12 mouse cellular contexts compared by ENCODE assay signal in genomic region chr9:29610867-29611266, GRCm38 (mm10).
DNase-seq lines count a peak whose midpoint lies in the region; ATAC-seq lines count a peak whose summit lies in the region.
"Had no signal": no experiment of that assay in that cellular context is flagged by ENCODE, and none has a peak within 500 bp of the region (broad histone marks: within the 10 kb centered on the region; RNA-seq: fewer than 3 reads in every experiment).

No protein-coding gene starts in this region.

- H3K4me2 ChIP-seq in forebrain, embryonic 15.5 days (replicated peaks) = no peak overlapping the region
- H3K4me2 ChIP-seq in forebrain, embryonic 11.5 days (ENCODE audit: low read depth, low read length, severe bottlenecking) = no peak overlapping the region
- H3K4me2 ChIP-seq: embryonic facial prominence, embryonic 13.5 days had no signal

- 0 out of 2 replicates have a peak, but pooled peaks cover 2% of the 10 kb centered on the region for H3K36me3 ChIP-seq in forebrain, embryonic 15.5 days
- H3K36me3 ChIP-seq in forebrain, embryonic 11.5 days (ENCODE audit: control insufficient read depth, insufficient read depth, low read length) = no peaks in the 10 kb centered on the region
- H3K36me3 ChIP-seq: embryonic facial prominence, embryonic 13.5 days; heart, embryonic 10.5 days had no signal

- WGBS in forebrain, embryonic 15.5 days = 76% methylated on average over 2 of the region's 2 CpGs
- WGBS in forebrain, embryonic 11.5 days = 79% methylated on average over 2 of the region's 2 CpGs

- intact Hi-C loops in left cerebral cortex, postnatal 25 days (cut with DNase I) = no loop called here
- intact Hi-C loops in left cerebral cortex, postnatal 36 days (cut with DNase I) = no loop called here

- H3K9me3 ChIP-seq in forebrain, embryonic 15.5 days = no peaks in the 10 kb centered on the region
- H3K9me3 ChIP-seq in forebrain, embryonic 11.5 days (ENCODE audit: control insufficient read depth, low read length) = no peaks in the 10 kb centered on the region

- H3K4me1 ChIP-seq in forebrain, embryonic 15.5 days = peaks cover 3% of the 10 kb centered on the region; the same call in 1 of the 2 replicates
- no peaks in the 10 kb centered on the region for H3K4me1 ChIP-seq in forebrain, embryonic 11.5 days (replicated peaks; ENCODE audit: control insufficient read depth, insufficient read depth, low read length)
- H3K4me1 ChIP-seq: megakaryocyte, embryonic 14.5 days had no signal

- DNase-seq in forebrain, embryonic 11.5 days (ENCODE audit: low spot score) = no peak
- peak; percentile 41 to 64 for DNase-seq in left cerebral cortex, postnatal 25 days (ENCODE audit: low spot score in 2 of 2)
- DNase-seq in left cerebral cortex, postnatal 36 days (ENCODE audit: low spot score in 2 of 2) = no peak
- DNase-seq in cerebellum, postnatal 25 days = peak; percentile 39 to 54
- peak; percentile 47 to 48 for DNase-seq in layer of hippocampus, postnatal 36 days
- no peak for DNase-seq in adrenal gland, postnatal 36 days
- DNase-seq in urinary bladder, postnatal 36 days (ENCODE audit: low spot score in 2 of 2) = no peak

- 0 out of 2 replicates have a peak overlapping the region, but pooled peaks have one; percentile 9 for H3K27ac ChIP-seq in forebrain, embryonic 15.5 days (replicated peaks)
- no peak overlapping the region for H3K27ac ChIP-seq in forebrain, embryonic 11.5 days (ENCODE audit: low read depth, low read length)
- H3K27ac ChIP-seq: embryonic facial prominence, embryonic 13.5 days; heart, embryonic 10.5 days had no signal

- ATAC-seq in forebrain, embryonic 15.5 days (replicated peaks) = no peak
- no peak for ATAC-seq in forebrain, embryonic 11.5 days (replicated peaks; ENCODE audit: low FRiP score)
- ATAC-seq: inflammation-experienced regulatory T-cells, adult 6 months had no signal

- H3K27me3 ChIP-seq in forebrain, embryonic 15.5 days = no peaks in the 10 kb centered on the region
- no peaks in the 10 kb centered on the region for H3K27me3 ChIP-seq in forebrain, embryonic 11.5 days (ENCODE audit: control insufficient read depth, insufficient read depth, low read length)
- H3K27me3 ChIP-seq: embryonic facial prominence, embryonic 13.5 days; megakaryocyte, embryonic 14.5 days had no signal

- H3K4me3 ChIP-seq in forebrain, embryonic 15.5 days = no peak overlapping the region
- no peak overlapping the region for H3K4me3 ChIP-seq in forebrain, embryonic 11.5 days (ENCODE audit: low read depth, low read length)
- H3K4me3 ChIP-seq: embryonic facial prominence, embryonic 13.5 days; heart, embryonic 10.5 days; megakaryocyte, embryonic 14.5 days had no signal

- no peak overlapping the region for H3K9ac ChIP-seq in forebrain, embryonic 15.5 days (replicated peaks)
- H3K9ac ChIP-seq in forebrain, embryonic 11.5 days (ENCODE audit: low read length) = no peak overlapping the region
- H3K9ac ChIP-seq: embryonic facial prominence, embryonic 13.5 days had no signal

Comparison
In these comparisons a context has a peak if more than half of its experiments do, and no peak if none do; other contexts are left out.
1. DNase-seq: peak in left cerebral cortex, postnatal 25 days (2 of 2), cerebellum, postnatal 25 days (2 of 2) and layer of hippocampus, postnatal 36 days (2 of 2); none in forebrain, embryonic 11.5 days (single experiment), left cerebral cortex, postnatal 36 days (0 of 2), adrenal gland, postnatal 36 days (0 of 2) and urinary bladder, postnatal 36 days (0 of 2).